Mouse (Mus musculus) liver, embryonic 11.5 days (tissue): ENCODE measurements around the gene Rps3. TPM values are rescaled to one million over a fixed set of nuclear protein-coding genes. Genes with fewer than 3 reads are reported as not detected.

Experiments
- ATAC-seq: fragments of 200-750 bp; cut with Nextera tagmentation; replicated peaks from 2 replicates; pipeline ENCODE4 v1.8.0; 2017; ENCODE audit warnings: moderate number of reproducible peaks, mild to moderate bottlenecking, moderate TSS enrichment, moderate library complexity; ENCODE audit not compliant: low FRiP score
- DNase-seq: peaks from one replicate; pipeline ENCODE4 v3.0.0-alpha.2; 2017; ENCODE audit warnings: low spot score
- H3K27ac ChIP-seq: fragments of 300-500 bp; sonication (generic); 2 replicates; pipeline ENCODE4 v1.5.1; 2014; ENCODE audit warnings: mild to moderate bottlenecking, low read depth, low read length, control low read depth
- H3K27me3 ChIP-seq: fragments of 300-500 bp; sonication (generic); replicated peaks from 2 replicates; pipeline ENCODE4 v1.6.1; 2014; ENCODE audit warnings: low read length, mixed read lengths; ENCODE audit not compliant: control insufficient read depth, insufficient read depth
- H3K36me3 ChIP-seq: fragments of 300-500 bp; sonication (generic); 2 replicates; pipeline ENCODE4 v1.6.1; 2014; ENCODE audit warnings: mild to moderate bottlenecking, low read length, moderate library complexity, mixed read lengths; ENCODE audit not compliant: control insufficient read depth, insufficient read depth
- H3K4me1 ChIP-seq: fragments of 300-500 bp; sonication (generic); replicated peaks from 2 replicates; pipeline ENCODE4 v1.6.1; 2014; ENCODE audit warnings: low read length, mixed read lengths; ENCODE audit not compliant: control insufficient read depth, insufficient read depth
- H3K4me2 ChIP-seq: fragments of 300-500 bp; sonication (generic); 2 replicates; pipeline ENCODE4 v1.6.1; 2014; ENCODE audit warnings: mild to moderate bottlenecking, control low read depth, moderate library complexity
- H3K4me3 ChIP-seq: fragments of 300-500 bp; sonication (generic); 2 replicates; pipeline ENCODE4 v1.5.1; 2014; ENCODE audit warnings: low read depth, low read length, control low read depth
- H3K9ac ChIP-seq: fragments of 300-500 bp; sonication (generic); 2 replicates; pipeline ENCODE4 v1.6.1; 2014; ENCODE audit warnings: low read depth, low read length, control low read depth
- H3K9me3 ChIP-seq: fragments of 300-500 bp; sonication (generic); 2 replicates; pipeline ENCODE4 v1.6.1; 2016; ENCODE audit warnings: low read length, inconsistent platforms, mixed read lengths; ENCODE audit not compliant: control insufficient read depth
- WGBS: fragments of 180-500 bp; shearing (Covaris S2); extraction: QIAGEN DNeasy Blood & Tissue Kit; methylation state at CpG from one replicate; pipeline ENCODE4 v1.1.7; 2014; 5-methylcytosine and 5-hydroxymethylcytosine counted together
- polyA plus RNA-seq: library from polyadenylated mRNA; unstranded; fragments of >200 nt; fragmentation: Nextera tagmentation; extraction: Ambion mirVana; gene quantifications from 2 replicates; pipeline ENCODE4 v1.2.1, GENCODE M21; 2014

Gene Rps3
- polyA plus RNA-seq, 1 experiment from 2014 or later: 934 TPM

GRCm38 (mm10) chr7:99430246-99430645 lies 53.3 kb downstream of the Rps3 start:
- H3K4me1 ChIP-seq: peaks cover 11% of the 10 kb centered on the region
- no peaks in the 10 kb centered on the region for H3K27me3 ChIP-seq
- WGBS: 69% methylated on average over 11 of the region's 11 CpGs
- H3K4me2 ChIP-seq: no peak overlapping the region
- no peak overlapping the region for H3K9ac ChIP-seq
- H3K36me3 ChIP-seq: no peaks in the 10 kb centered on the region
- no peak overlapping the region for H3K4me3 ChIP-seq
- ATAC-seq (no peak), DNase-seq (no peak)
- H3K9me3 ChIP-seq: no peaks in the 10 kb centered on the region
- H3K27ac ChIP-seq: no peak overlapping the region

GRCm38 (mm10) chr7:99429786-99430185 lies 53.8 kb downstream of the Rps3 start:
- ATAC-seq (no peak), DNase-seq (no peak)
- Histone ChIP-seq H3K9ac (no peak overlapping the region), H3K4me1 (peaks cover 11% of the 10 kb centered on the region), H3K4me3 (no peak overlapping the region), H3K36me3 (no peaks in the 10 kb centered on the region), H3K27me3 (no peaks in the 10 kb centered on the region), H3K4me2 (no peak overlapping the region), H3K9me3 (no peaks in the 10 kb centered on the region), H3K27ac (no peak overlapping the region)
- 73% methylated on average over 6 of the region's 6 CpGs for WGBS

- DNase-seq (no peak), ATAC-seq (no peak)
- H3K27ac ChIP-seq: no peak overlapping the region
- H3K9me3 ChIP-seq: no peaks in the 10 kb centered on the region
- peaks cover 6% of the 10 kb centered on the region for H3K4me1 ChIP-seq
- H3K4me2 ChIP-seq: no peak overlapping the region
- no peak overlapping the region for H3K4me3 ChIP-seq
- H3K36me3 ChIP-seq: no peaks in the 10 kb centered on the region
- WGBS: 49% methylated on average over 5 of the region's 5 CpGs
- no peak overlapping the region for H3K9ac ChIP-seq
- H3K27me3 ChIP-seq: no peaks in the 10 kb centered on the region
Measured at GRCm38 (mm10) chr7:99428836-99429235, 54.7 kb downstream of the Rps3 start.

GRCm38 (mm10) chr7:99427987-99428386 lies 55.6 kb downstream of the Rps3 start:
- ATAC-seq (no peak), DNase-seq (no peak)
- Histone ChIP-seq H3K27ac (no peak overlapping the region), H3K4me3 (no peak overlapping the region), H3K36me3 (no peaks in the 10 kb centered on the region), H3K27me3 (no peaks in the 10 kb centered on the region), H3K9me3 (no peaks in the 10 kb centered on the region), H3K9ac (no peak overlapping the region), H3K4me2 (no peak overlapping the region), H3K4me1 (peaks cover 6% of the 10 kb centered on the region)
- 79% methylated on average over 3 of the region's 3 CpGs for WGBS

Other genes with a start within 250 kb of the Rps3 start
- 37.8 and 42.2 TPM in 2 replicates for gene Mogat2, start 245.1 kb downstream of the Rps3 start, polyA plus RNA-seq
- gene Map6, start 216.3 kb downstream of the Rps3 start, polyA plus RNA-seq: 0.32 and 0.69 TPM in 2 replicates
- gene Serpinh1, start 130.5 kb downstream of the Rps3 start, polyA plus RNA-seq: 224 and 232 TPM in 2 replicates
- 5.7 and 7.5 TPM in 2 replicates for gene Gdpd5, start 102.3 kb downstream of the Rps3 start, polyA plus RNA-seq
- 0.23 and 0.32 TPM in 2 replicates for gene Klhl35, start 17.7 kb downstream of the Rps3 start, polyA plus RNA-seq
- gene Arrb1, start 51.7 kb upstream of the Rps3 start, polyA plus RNA-seq: 27.9 and 28.9 TPM in 2 replicates
- gene Tpbgl, start 143.4 kb upstream of the Rps3 start, polyA plus RNA-seq: 0.53 and 0.78 TPM in 2 replicates
- gene Slco2b1, start 227.6 kb upstream of the Rps3 start, polyA plus RNA-seq: 0.34 and 0.97 TPM in 2 replicates
- not detected in 2 replicates for gene Olfr520, start 246.5 kb upstream of the Rps3 start, polyA plus RNA-seq